Mouse (Mus musculus) liver, embryonic 14.5 days (tissue): ENCODE data around the gene Hrk. TPM values are rescaled to one million over a fixed set of nuclear protein-coding genes. Genes with fewer than 3 reads are reported as not detected.

ENCODE experiments used
- ATAC-seq: fragments of 200-750 bp; cut with Nextera tagmentation; 2 replicates; pipeline ENCODE4 v1.8.0; 2017; ENCODE audit warnings: moderate number of reproducible peaks, mild to moderate bottlenecking, moderate library complexity; ENCODE audit not compliant: insufficient read depth
- DNase-seq, 3 experiments: peaks; one replicate each; pipeline ENCODE4 v3.0.0-alpha.2; 2012 to 2013; ENCODE audit warnings: low read depth in 3 of 3, low spot score in 3 of 3
- H3K27ac ChIP-seq: fragments of 300-500 bp; sonication (generic); 2 replicates; pipeline ENCODE4 v1.5.1; 2014; ENCODE audit warnings: moderate library complexity, mild to moderate bottlenecking, control low read depth, inconsistent platforms
- H3K27me3 ChIP-seq: fragments of 300-500 bp; sonication (generic); 2 replicates; pipeline ENCODE4 v1.6.1; 2014; ENCODE audit warnings: mild to moderate bottlenecking, low read length, moderate library complexity; ENCODE audit not compliant: control insufficient read depth, insufficient read depth
- H3K36me3 ChIP-seq: fragments of 300-500 bp; sonication (generic); replicated peaks from 2 replicates; pipeline ENCODE4 v1.6.1; 2014; ENCODE audit warnings: low read depth; ENCODE audit not compliant: control insufficient read depth, insufficient read depth
- H3K4me1 ChIP-seq, 2 experiments: fragments of 200-500 bp in 1 of 2; fragments of 300-500 bp in 1 of 2; sonication (generic) in 1 of 2; replicated peaks; 2 replicates each; pipeline ENCODE4 v1.6.1; 2012 to 2014; ENCODE audit warnings: antibody characterized with exemption in 1 of 2, inconsistent platforms in 1 of 2, low read length in 1 of 2; ENCODE audit not compliant: control insufficient read depth in 2 of 2, insufficient read depth in 2 of 2
- H3K4me2 ChIP-seq: fragments of 300-500 bp; sonication (generic); 2 replicates; pipeline ENCODE4 v1.6.1; 2014; ENCODE audit warnings: low read depth, mild to moderate bottlenecking, control low read depth, moderate library complexity
- H3K4me3 ChIP-seq, 2 experiments: fragments of 200-500 bp in 1 of 2; fragments of 300-500 bp in 1 of 2; sonication (generic) in 1 of 2; 2 replicates each; pipeline ENCODE4 v1.5.1; 2012 to 2014; ENCODE audit warnings: low read depth in 2 of 2, low read length in 2 of 2, mild to moderate bottlenecking in 2 of 2, control low read depth in 1 of 2, inconsistent platforms in 1 of 2, moderate library complexity in 1 of 2; ENCODE audit not compliant: insufficient read depth in 1 of 2
- H3K9ac ChIP-seq: fragments of 300-500 bp; sonication (generic); replicated peaks from 2 replicates; pipeline ENCODE4 v1.6.1; 2014; ENCODE audit warnings: mild to moderate bottlenecking, control low read depth, moderate library complexity
- H3K9me3 ChIP-seq: fragments of 300-500 bp; sonication (generic); 2 replicates; pipeline ENCODE4 v1.6.1; 2016; ENCODE audit warnings: low read length, mixed read lengths; ENCODE audit not compliant: control insufficient read depth
- CTCF ChIP-seq: IDR thresholded peaks from 2 replicates; pipeline ENCODE4 v1.5.1; 2016; ENCODE audit warnings: antibody characterized with exemption, low read depth, control low read depth
- EP300 ChIP-seq: IDR thresholded peaks from 2 replicates; pipeline ENCODE4 v1.6.1; 2016; ENCODE audit warnings: antibody characterized with exemption, low read depth
- WGBS: fragments of 180-500 bp; shearing (Covaris S2); extraction: QIAGEN DNeasy Blood & Tissue Kit; methylation state at CpG from one replicate; pipeline ENCODE4 v1.1.7; 2014; ENCODE audit not compliant: insufficient replicate concordance; 5-methylcytosine and 5-hydroxymethylcytosine counted together
- polyA plus RNA-seq, 2 experiments: library from polyadenylated mRNA; depleted of rRNA in 1 of 2; stranded (reverse) in 1 of 2; unstranded in 1 of 2; fragments of >200 nt; fragmentation: Nextera tagmentation in 1 of 2; extraction: Ambion mirVana in 1 of 2; gene quantifications; 2 replicates each; pipeline versions ENCODE4 v1.2.1 to v1.2.3; 2012 to 2014

Gene Hrk
- polyA plus RNA-seq, 2 experiments: 0.02 TPM; not detected in 1

DNA sequence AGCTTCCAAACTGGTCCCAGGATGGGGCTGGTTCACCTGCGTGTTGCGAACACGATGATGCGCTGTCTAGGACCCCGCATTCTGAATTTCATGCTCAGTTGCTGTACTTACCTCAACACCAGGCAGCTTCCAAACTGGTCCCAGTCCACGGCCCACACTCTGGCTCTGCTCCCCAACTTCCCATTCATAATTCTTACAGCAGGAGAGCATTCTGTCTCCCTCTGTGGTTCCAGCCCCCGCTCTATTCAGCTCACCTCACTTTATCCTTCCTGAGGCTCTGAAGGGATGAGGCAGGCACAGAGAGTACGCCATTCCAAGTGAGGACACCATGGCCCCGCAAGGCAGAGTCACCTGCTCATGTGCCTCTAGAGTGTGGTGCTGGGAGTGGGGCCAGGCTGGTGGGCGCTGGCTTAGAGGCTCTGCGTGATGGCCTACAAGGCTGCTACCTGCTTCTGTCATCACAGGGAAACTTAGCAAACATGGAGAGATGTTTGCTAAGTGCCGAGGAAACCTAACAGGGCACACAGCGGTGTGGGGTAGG, 65.7 kb downstream of the Hrk start:
- 74% methylated on average over 13 of the region's 13 CpGs for WGBS
- Histone ChIP-seq H3K9ac (no peak overlapping the region), H3K9me3 (no peaks in the 10 kb centered on the region), H3K4me3 (no peak overlapping the region), H3K4me2 (no peak overlapping the region), H3K4me1 (no peaks in the 10 kb centered on the region), H3K27ac (no peak overlapping the region), H3K36me3 (no peaks in the 10 kb centered on the region), H3K27me3 (no peaks in the 10 kb centered on the region)
- ATAC-seq (no peak), DNase-seq (no peak)
- no peak for TF ChIP-seq CTCF
- TF ChIP-seq EP300: no peak

DNA sequence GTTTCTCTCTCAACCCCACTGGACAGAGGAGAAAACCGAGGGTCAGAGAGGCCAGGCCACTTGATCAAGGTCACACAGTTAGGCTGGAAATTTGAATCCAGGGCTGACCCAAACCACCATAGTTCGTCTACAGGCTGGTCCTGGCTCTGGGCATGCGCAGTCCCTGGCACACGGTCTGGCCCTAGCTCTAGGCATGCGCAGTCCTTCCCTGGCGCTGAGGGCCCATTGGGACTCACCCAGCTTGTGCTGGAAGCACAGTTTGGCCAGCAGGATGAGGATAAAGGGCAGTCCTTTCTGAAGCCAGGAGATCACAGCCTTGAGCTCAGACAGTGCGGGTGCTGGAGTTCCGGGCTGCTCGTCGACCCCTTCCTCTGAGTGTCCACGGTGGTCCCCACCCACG, 72.4 kb downstream of the Hrk start:
- TF ChIP-seq EP300: no peak
- TF ChIP-seq CTCF: no peak
- Histone ChIP-seq H3K4me3 (no peak overlapping the region), H3K4me1 (no peaks in the 10 kb centered on the region), H3K27ac (no peak overlapping the region), H3K9me3 (no peaks in the 10 kb centered on the region), H3K27me3 (no peaks in the 10 kb centered on the region), H3K4me2 (no peak overlapping the region), H3K9ac (no peak overlapping the region), H3K36me3 (no peaks in the 10 kb centered on the region)
- ATAC-seq: no peak
- DNase-seq: no peak
- 66% methylated on average over 12 of the region's 12 CpGs for WGBS

Other genes with a start within 250 kb of the Hrk start
- 10.0 and 10.6 TPM in 2 replicates for gene Fbxo21, start 187.9 kb upstream of the Hrk start, polyA plus RNA-seq (2012; rRNA removed)
- gene Fbxo21, start 187.9 kb upstream of the Hrk start, polyA plus RNA-seq (2014; fragmentation: Nextera tagmentation; extraction: Ambion mirVana): 9.5 and 10.3 TPM in 2 replicates
- 0.58 and 0.73 TPM in 2 replicates for gene Tesc, start 136.9 kb upstream of the Hrk start, polyA plus RNA-seq (2012; rRNA removed)
- gene Tesc, start 136.9 kb upstream of the Hrk start, polyA plus RNA-seq (2014; fragmentation: Nextera tagmentation; extraction: Ambion mirVana): 0.77 and 1.2 TPM in 2 replicates
- 10.2 and 10.8 TPM in 2 replicates for gene Fbxw8, start 9.2 kb upstream of the Hrk start, polyA plus RNA-seq (2012; rRNA removed)
- 6.2 and 7.4 TPM in 2 replicates for gene Fbxw8, start 9.2 kb upstream of the Hrk start, polyA plus RNA-seq (2014; fragmentation: Nextera tagmentation; extraction: Ambion mirVana)
- 0.78 and 1.1 TPM in 2 replicates for gene Rnft2, start 80.5 kb downstream of the Hrk start, polyA plus RNA-seq (2012; rRNA removed)
- 0.04 and 0.18 TPM in 2 replicates for gene Rnft2, start 80.5 kb downstream of the Hrk start, polyA plus RNA-seq (2014; fragmentation: Nextera tagmentation; extraction: Ambion mirVana)
- 1.1 and 1.2 TPM in 2 replicates for gene 2410131K14Rik, start 80.6 kb downstream of the Hrk start, polyA plus RNA-seq (2012; rRNA removed)
- gene 2410131K14Rik, start 80.6 kb downstream of the Hrk start, polyA plus RNA-seq (2014; fragmentation: Nextera tagmentation; extraction: Ambion mirVana): 0.85 and 1.2 TPM in 2 replicates